Mouse (Mus musculus): ENCODE measurements at regions not wholly inside any gene's neighbourhood (a gene's known extent, or its start where the extent isn't known, plus 50 kb on each side); places are given as distances from the start of the nearest gene placed in this dataset.

GRCm38 (mm10) chr2:78788222-78788621, 79.7 kb upstream of the Ube2e3 start:
- H3K4me1 ChIP-seq (replicated peaks; ENCODE audit: control insufficient read depth in 2 of 2, insufficient read depth in 2 of 2, low read length in 1 of 2) = no peaks in the 10 kb centered on the region
- no peaks in the 10 kb centered on the region for H3K27me3 ChIP-seq (ENCODE audit: control insufficient read depth, insufficient read depth, low read length)
- TF ChIP-seq EP300 (IDR thresholded peaks at IDR 0.05; ENCODE audit: low read depth) (no peak), CTCF (IDR thresholded peaks at IDR 0.05; ENCODE audit: low read depth) (no peak)
- DNase-seq (ENCODE audit: low read depth in 3 of 3, low spot score in 3 of 3) (no peak), ATAC-seq (ENCODE audit: insufficient read depth) (no peak)
- no peak overlapping the region for H3K27ac ChIP-seq
- H3K4me2 ChIP-seq (ENCODE audit: low read depth) = no peak overlapping the region
- H3K36me3 ChIP-seq (replicated peaks; ENCODE audit: control insufficient read depth, insufficient read depth, low read depth) = no peaks in the 10 kb centered on the region
- no peak overlapping the region for H3K4me3 ChIP-seq (ENCODE audit: insufficient read depth in 1 of 2, low read depth in 2 of 2, low read length in 2 of 2)
- H3K9ac ChIP-seq (replicated peaks) = no peak overlapping the region
- no peaks in the 10 kb centered on the region for H3K9me3 ChIP-seq (ENCODE audit: control insufficient read depth, low read length)

GRCm38 (mm10) chr2:78779949-78780348, 88.0 kb upstream of the Ube2e3 start:
- no peak overlapping the region for H3K9ac ChIP-seq (replicated peaks)
- 71% methylated on average over 3 of the region's 3 CpGs for WGBS (ENCODE audit: insufficient replicate concordance)
- H3K27ac ChIP-seq = no peak overlapping the region
- H3K27me3 ChIP-seq (ENCODE audit: control insufficient read depth, insufficient read depth, low read length) = no peaks in the 10 kb centered on the region
- TF ChIP-seq EP300 (IDR thresholded peaks at IDR 0.05; ENCODE audit: low read depth) = no peak
- no peak for TF ChIP-seq CTCF (IDR thresholded peaks at IDR 0.05; ENCODE audit: low read depth)
- no peaks in the 10 kb centered on the region for H3K36me3 ChIP-seq (replicated peaks; ENCODE audit: control insufficient read depth, insufficient read depth, low read depth)
- no peak overlapping the region for H3K4me2 ChIP-seq (ENCODE audit: low read depth)
- ATAC-seq (ENCODE audit: insufficient read depth) (no peak), DNase-seq (ENCODE audit: low read depth in 3 of 3, low spot score in 3 of 3) (no peak)
- no peak overlapping the region for H3K4me3 ChIP-seq (ENCODE audit: insufficient read depth in 1 of 2, low read depth in 2 of 2, low read length in 2 of 2)
- H3K9me3 ChIP-seq (ENCODE audit: control insufficient read depth, low read length) = no peaks in the 10 kb centered on the region
- no peaks in the 10 kb centered on the region for H3K4me1 ChIP-seq (replicated peaks; ENCODE audit: control insufficient read depth in 2 of 2, insufficient read depth in 2 of 2, low read length in 1 of 2)

GRCm38 (mm10) chr2:78777589-78777988, 90.3 kb upstream of the Ube2e3 start:
- TF ChIP-seq CTCF (IDR thresholded peaks at IDR 0.05; ENCODE audit: low read depth) = no peak
- TF ChIP-seq EP300 (IDR thresholded peaks at IDR 0.05; ENCODE audit: low read depth) = no peak
- Histone ChIP-seq H3K4me3 (ENCODE audit: insufficient read depth in 1 of 2, low read depth in 2 of 2, low read length in 2 of 2) (no peak overlapping the region), H3K4me1 (replicated peaks; ENCODE audit: control insufficient read depth in 2 of 2, insufficient read depth in 2 of 2, low read length in 1 of 2) (no peaks in the 10 kb centered on the region), H3K36me3 (replicated peaks; ENCODE audit: control insufficient read depth, insufficient read depth, low read depth) (no peaks in the 10 kb centered on the region), H3K9ac (replicated peaks) (no peak overlapping the region), H3K27ac (no peak overlapping the region), H3K4me2 (ENCODE audit: low read depth) (no peak overlapping the region), H3K27me3 (ENCODE audit: control insufficient read depth, insufficient read depth, low read length) (no peaks in the 10 kb centered on the region), H3K9me3 (ENCODE audit: control insufficient read depth, low read length) (no peaks in the 10 kb centered on the region)
- ATAC-seq (ENCODE audit: insufficient read depth) = no peak
- no peak for DNase-seq (ENCODE audit: low read depth in 3 of 3, low spot score in 3 of 3)

- DNase-seq (ENCODE audit: low read depth in 3 of 3, low spot score in 3 of 3) = no peak
- no peak for ATAC-seq (ENCODE audit: insufficient read depth)
Measured at GRCm38 (mm10) chr2:78754362-78754761, 113.6 kb upstream of the Ube2e3 start.

GRCm38 (mm10) chr2:78753918-78754317, 114.0 kb upstream of the Ube2e3 start:
- peak; percentile 8; the same call in 1 of the 2 replicates for ATAC-seq (ENCODE audit: insufficient read depth)
- TF ChIP-seq CTCF (IDR thresholded peaks at IDR 0.05; ENCODE audit: low read depth) (no peak), EP300 (IDR thresholded peaks at IDR 0.05; ENCODE audit: low read depth) (no peak)

More at GRCm38 (mm10) chr2:78754362-78754761, 113.6 kb upstream of the Ube2e3 start:
- H3K27me3 ChIP-seq (ENCODE audit: control insufficient read depth, insufficient read depth, low read length) = no peaks in the 10 kb centered on the region
- WGBS (ENCODE audit: insufficient replicate concordance) = 61% methylated on average over 6 of the region's 6 CpGs
- no peaks in the 10 kb centered on the region for H3K36me3 ChIP-seq (replicated peaks; ENCODE audit: control insufficient read depth, insufficient read depth, low read depth)
- no peak overlapping the region for H3K4me2 ChIP-seq (ENCODE audit: low read depth)
- no peaks in the 10 kb centered on the region for H3K9me3 ChIP-seq (ENCODE audit: control insufficient read depth, low read length)
- TF ChIP-seq CTCF (IDR thresholded peaks at IDR 0.05; ENCODE audit: low read depth) = no peak
- no peak for TF ChIP-seq EP300 (IDR thresholded peaks at IDR 0.05; ENCODE audit: low read depth)
- no peak overlapping the region for H3K27ac ChIP-seq
- no peak overlapping the region for H3K4me3 ChIP-seq (ENCODE audit: insufficient read depth in 1 of 2, low read depth in 2 of 2, low read length in 2 of 2)
- H3K4me1 ChIP-seq (replicated peaks; ENCODE audit: control insufficient read depth in 2 of 2, insufficient read depth in 2 of 2, low read length in 1 of 2) = no peaks in the 10 kb centered on the region
- no peak overlapping the region for H3K9ac ChIP-seq (replicated peaks)

More at GRCm38 (mm10) chr2:78753918-78754317, 114.0 kb upstream of the Ube2e3 start:
- Histone ChIP-seq H3K4me3 (ENCODE audit: insufficient read depth in 1 of 2, low read depth in 2 of 2, low read length in 2 of 2) (no peak overlapping the region), H3K9ac (replicated peaks) (no peak overlapping the region), H3K4me2 (ENCODE audit: low read depth) (no peak overlapping the region), H3K27me3 (ENCODE audit: control insufficient read depth, insufficient read depth, low read length) (no peaks in the 10 kb centered on the region), H3K27ac (no peak overlapping the region), H3K36me3 (replicated peaks; ENCODE audit: control insufficient read depth, insufficient read depth, low read depth) (no peaks in the 10 kb centered on the region), H3K9me3 (ENCODE audit: control insufficient read depth, low read length) (no peaks in the 10 kb centered on the region), H3K4me1 (replicated peaks; ENCODE audit: control insufficient read depth in 2 of 2, insufficient read depth in 2 of 2, low read length in 1 of 2) (no peaks in the 10 kb centered on the region)
- WGBS (ENCODE audit: insufficient replicate concordance) = 61% methylated on average over 4 of the region's 4 CpGs
- DNase-seq (ENCODE audit: low read depth in 3 of 3, low spot score in 3 of 3) = no peak
